ENCODE assay signal across 17 mouse cellular contexts in genomic region chr1:63478946-63479345, GRCm38 (mm10). TPM values are rescaled to one million over a fixed set of nuclear protein-coding genes. Genes with fewer than 3 reads are reported as not detected.
DNase-seq lines count a peak whose midpoint lies in the region; ATAC-seq lines count a peak whose summit lies in the region.
"Had no signal": no experiment of that assay in that cellular context is flagged by ENCODE, and none has a peak within 500 bp of the region (broad histone marks: within the 10 kb centered on the region; RNA-seq: fewer than 3 reads in every experiment).

No protein-coding gene starts in this region.

- ATAC-seq in granulocyte monocyte progenitor cell, adult 5-6 weeks (replicated peaks; ENCODE audit: poor library complexity, severe bottlenecking): no peak
- ATAC-seq in kidney, embryonic 14.5 days (ENCODE audit: low FRiP score, low TSS enrichment): no peak
- ATAC-seq: forebrain, postnatal 0 days; lung, postnatal 0 days had no signal

- no peak overlapping the region for H3K4me2 ChIP-seq in kidney, embryonic 14.5 days (replicated peaks; ENCODE audit: low read depth, low read length)
- H3K4me2 ChIP-seq: hindbrain, embryonic 12.5 days had no signal

- no peak overlapping the region for H3K4me3 ChIP-seq in kidney, embryonic 14.5 days (ENCODE audit: low read length)
- H3K4me3 ChIP-seq: hindbrain, embryonic 12.5 days; layer of hippocampus, adult 2 months; limb, embryonic 10.5 days; megakaryocyte, embryonic 14.5 days had no signal

- intact Hi-C loops in heart, postnatal 25 days (cut with DNase I): no loop called here
- intact Hi-C loops in heart, postnatal 14 days (cut with DNase I): loop anchor here (10.0 kb wide), 1 partner anchor 294 kb away; no protein-coding TSS in a partner anchor

- H3K4me1 ChIP-seq in kidney, embryonic 14.5 days (ENCODE audit: control insufficient read depth, insufficient read depth, low read length): no peaks in the 10 kb centered on the region
- H3K4me1 ChIP-seq: limb, embryonic 10.5 days; megakaryocyte, embryonic 14.5 days had no signal

- no peaks in the 10 kb centered on the region for H3K9me3 ChIP-seq in kidney, embryonic 14.5 days (ENCODE audit: control insufficient read depth, low read length)
- H3K9me3 ChIP-seq: G1E; hindbrain, embryonic 12.5 days; limb, embryonic 10.5 days; megakaryocyte, embryonic 14.5 days had no signal

- H3K9ac ChIP-seq in kidney, embryonic 14.5 days (ENCODE audit: low read depth, low read length): no peak overlapping the region
- H3K9ac ChIP-seq: forebrain, postnatal 0 days; hindbrain, embryonic 12.5 days; liver, embryonic 14.5 days had no signal

- peak; percentile 7 to 9 for DNase-seq in heart, adult 9 months (ENCODE audit: low spot score in 2 of 2)
- DNase-seq in heart, postnatal 25 days (ENCODE audit: low spot score): no peak
- peak; percentile 92 for DNase-seq in brain, adult 2 months (ENCODE audit: low read depth, low spot score)
- peak; percentile 53 to 66 for DNase-seq in cerebellum, adult 18-20 months
- DNase-seq in heart, postnatal 14 days: peak; percentile 2 to 13
- DNase-seq: adrenal gland, adult 8-10 months; forebrain, postnatal 0 days; thymus, adult 2 months had no signal

- WGBS in kidney, embryonic 14.5 days: 89% methylated on average over 5 of the region's 5 CpGs

- H3K27me3 ChIP-seq in kidney, embryonic 14.5 days (ENCODE audit: control insufficient read depth, insufficient read depth, low read length): no peaks in the 10 kb centered on the region
- H3K27me3 ChIP-seq: hindbrain, embryonic 12.5 days had no signal

- H3K36me3 ChIP-seq in kidney, embryonic 14.5 days (ENCODE audit: control insufficient read depth, insufficient read depth, low read length): no peaks in the 10 kb centered on the region
- H3K36me3 ChIP-seq: G1E; hindbrain, embryonic 12.5 days; limb, embryonic 10.5 days had no signal

- no peak overlapping the region for H3K27ac ChIP-seq in kidney, embryonic 14.5 days (ENCODE audit: low read depth, low read length)
- H3K27ac ChIP-seq: hindbrain, embryonic 12.5 days; layer of hippocampus, adult 2 months; limb, embryonic 10.5 days; liver, embryonic 14.5 days had no signal

RNA-seq across cellular contexts. Expression of gene Adam23, which starts 33.3 kb away (rescaled TPM):
- 1 to 10 TPM; 2.2 to 2.8 TPM for total RNA-seq in heart, postnatal 25 days (2021)
- 1 to 10 TPM; 2.8 to 3.5 TPM for total RNA-seq in heart, postnatal 14 days (2021)
- not detected in 2 replicates for total RNA-seq in granulocyte monocyte progenitor cell, adult 5-6 weeks (2014; fragmentation: Nextera tagmentation)
- not detected in 2 replicates for total RNA-seq in granulocyte monocyte progenitor cell, adult 5-6 weeks (2017)
- polyA plus RNA-seq in kidney, embryonic 14.5 days (2014; fragmentation: Nextera tagmentation; extraction: Ambion mirVana): 1.5 and 2.1 TPM in 2 replicates
- polyA plus RNA-seq: G1E had no signal
